Comparison of ENCODE assay signal across 9 mouse cellular contexts in genomic region chr16:21608176-21608865, GRCm38 (mm10).
DNase-seq lines count a peak whose midpoint lies in the region; ATAC-seq and TF ChIP-seq lines count a peak whose summit lies in the region.
"Had no signal": no experiment of that assay in that cellular context is flagged by ENCODE, and none has a peak within 500 bp of the region (broad histone marks: within the 10 kb centered on the region; RNA-seq: fewer than 3 reads in every experiment).

No protein-coding gene starts in this region.

- no peak overlapping the region for H3K4me3 ChIP-seq in kidney, embryonic 14.5 days (ENCODE audit: low read length)
- H3K4me3 ChIP-seq in heart, embryonic 16.5 days (ENCODE audit: low read length) = no peak overlapping the region
- H3K4me3 ChIP-seq in midbrain, embryonic 10.5 days = no peak overlapping the region
- H3K4me3 ChIP-seq in intestine, postnatal 0 days (ENCODE audit: low read depth, low read length) = no peak overlapping the region

- no peak overlapping the region for H3K4me2 ChIP-seq in kidney, embryonic 14.5 days (replicated peaks; ENCODE audit: low read depth, low read length)
- H3K4me2 ChIP-seq in heart, embryonic 16.5 days (ENCODE audit: low read depth, low read length) = no peak overlapping the region
- no peak overlapping the region for H3K4me2 ChIP-seq in intestine, postnatal 0 days (replicated peaks; ENCODE audit: low read depth)

- no peak overlapping the region for H3K9ac ChIP-seq in kidney, embryonic 14.5 days (ENCODE audit: low read depth, low read length)
- H3K9ac ChIP-seq in heart, embryonic 16.5 days (ENCODE audit: low read length) = no peak overlapping the region
- no peak overlapping the region for H3K9ac ChIP-seq in intestine, postnatal 0 days (ENCODE audit: low read depth, low read length)

- TF ChIP-seq CTCF in intestine, postnatal 0 days (IDR thresholded peaks at IDR 0.05; ENCODE audit: low read depth) = no peak

- 71% methylated on average over 10 of the region's 10 CpGs for WGBS in kidney, embryonic 14.5 days
- WGBS in heart, embryonic 16.5 days = 39% methylated on average over 10 of the region's 10 CpGs
- 84% methylated on average over 10 of the region's 10 CpGs for WGBS in midbrain, embryonic 10.5 days
- WGBS in intestine, postnatal 0 days = 72% methylated on average over 10 of the region's 10 CpGs

- H3K27ac ChIP-seq in kidney, embryonic 14.5 days (ENCODE audit: low read depth, low read length) = no peak overlapping the region
- peak overlapping the region; percentile 83 for H3K27ac ChIP-seq in heart, embryonic 16.5 days (ENCODE audit: low read length)
- 0 out of 2 replicates have a peak overlapping the region, but pooled peaks have one; percentile 46 for H3K27ac ChIP-seq in midbrain, embryonic 10.5 days (replicated peaks)
- H3K27ac ChIP-seq in intestine, postnatal 0 days (ENCODE audit: low read depth, low read length) = no peak overlapping the region

- H3K9me3 ChIP-seq in kidney, embryonic 14.5 days (ENCODE audit: control insufficient read depth, low read length) = no peaks in the 10 kb centered on the region
- no peaks in the 10 kb centered on the region for H3K9me3 ChIP-seq in heart, embryonic 16.5 days (replicated peaks; ENCODE audit: control insufficient read depth, low read length)
- H3K9me3 ChIP-seq in midbrain, embryonic 10.5 days (replicated peaks) = 0 out of 2 replicates have a peak, but pooled peaks cover 5% of the 10 kb centered on the region
- H3K9me3 ChIP-seq in intestine, postnatal 0 days (ENCODE audit: control insufficient read depth) = no peaks in the 10 kb centered on the region

- no peaks in the 10 kb centered on the region for H3K36me3 ChIP-seq in kidney, embryonic 14.5 days (ENCODE audit: control insufficient read depth, insufficient read depth, low read length)
- H3K36me3 ChIP-seq in heart, embryonic 16.5 days (ENCODE audit: control insufficient read depth, insufficient read depth) = no peaks in the 10 kb centered on the region
- peaks cover 9% of the 10 kb centered on the region for H3K36me3 ChIP-seq in midbrain, embryonic 10.5 days
- no peaks in the 10 kb centered on the region for H3K36me3 ChIP-seq in intestine, postnatal 0 days (ENCODE audit: control insufficient read depth, insufficient read depth)

- ATAC-seq in kidney, embryonic 14.5 days (ENCODE audit: low FRiP score, low TSS enrichment) = no peak
- peak; percentile 89 for ATAC-seq in heart, embryonic 16.5 days (replicated peaks; ENCODE audit: extremely low read depth, insufficient read depth, low FRiP score)
- ATAC-seq in intestine, postnatal 0 days = no peak

- no peaks in the 10 kb centered on the region for H3K27me3 ChIP-seq in kidney, embryonic 14.5 days (ENCODE audit: control insufficient read depth, insufficient read depth, low read length)
- H3K27me3 ChIP-seq in heart, embryonic 16.5 days (ENCODE audit: control insufficient read depth, insufficient read depth, low read length) = no peaks in the 10 kb centered on the region
- no peaks in the 10 kb centered on the region for H3K27me3 ChIP-seq in midbrain, embryonic 10.5 days (ENCODE audit: low read depth, poor library complexity, severe bottlenecking)
- no peaks in the 10 kb centered on the region for H3K27me3 ChIP-seq in intestine, postnatal 0 days (replicated peaks; ENCODE audit: control insufficient read depth, insufficient read depth, low read length)

- peaks cover 11% of the 10 kb centered on the region; the same call in 1 of the 2 replicates for H3K4me1 ChIP-seq in kidney, embryonic 14.5 days (ENCODE audit: control insufficient read depth, insufficient read depth, low read length)
- H3K4me1 ChIP-seq in heart, embryonic 16.5 days (ENCODE audit: control insufficient read depth, insufficient read depth, low read length) = peaks cover 26% of the 10 kb centered on the region
- H3K4me1 ChIP-seq in midbrain, embryonic 10.5 days = peaks cover 7% of the 10 kb centered on the region; the same call in 1 of the 2 replicates
- no peaks in the 10 kb centered on the region for H3K4me1 ChIP-seq in intestine, postnatal 0 days (replicated peaks; ENCODE audit: control insufficient read depth, insufficient read depth, low read length)

- peak; percentile 52 to 69 for DNase-seq in cerebellum, postnatal 14 days
- no peak for DNase-seq in cerebellum, adult 11 months
- DNase-seq in kidney, postnatal 14 days = peak; percentile 22
- no peak for DNase-seq in midbrain, embryonic 10.5 days (ENCODE audit: low spot score)
- DNase-seq in embryo, embryonic 9.5 days (ENCODE audit: extremely low spot score) = no peak
- DNase-seq: adrenal gland, adult 8-10 months had no signal

Comparison
In these comparisons a context has a peak if more than half of its experiments do, and no peak if none do; other contexts are left out.
1. DNase-seq: peak in cerebellum, postnatal 14 days (2 of 2) and kidney, postnatal 14 days (single experiment); none in cerebellum, adult 11 months (single experiment), midbrain, embryonic 10.5 days (single experiment) and embryo, embryonic 9.5 days (single experiment).
2. H3K27ac ChIP-seq: peak in heart, embryonic 16.5 days (single experiment) and midbrain, embryonic 10.5 days (single experiment); none in kidney, embryonic 14.5 days (single experiment) and intestine, postnatal 0 days (single experiment).